Mouse (Mus musculus): ENCODE data around the gene Vmn1r37. TPM values are rescaled to one million over a fixed set of nuclear protein-coding genes. Genes with fewer than 3 reads are reported as not detected.
"Not testable (repeated sequence)": the region's sequence is repeated elsewhere in the genome, so short reads cannot be mapped to it uniquely, and the experiment has no call there.

The Vmn1r37 gene
- not detected in 2 replicates for polyA plus RNA-seq (2015; fragmentation: Nextera tagmentation; extraction: Ambion mirVana)

DNA sequence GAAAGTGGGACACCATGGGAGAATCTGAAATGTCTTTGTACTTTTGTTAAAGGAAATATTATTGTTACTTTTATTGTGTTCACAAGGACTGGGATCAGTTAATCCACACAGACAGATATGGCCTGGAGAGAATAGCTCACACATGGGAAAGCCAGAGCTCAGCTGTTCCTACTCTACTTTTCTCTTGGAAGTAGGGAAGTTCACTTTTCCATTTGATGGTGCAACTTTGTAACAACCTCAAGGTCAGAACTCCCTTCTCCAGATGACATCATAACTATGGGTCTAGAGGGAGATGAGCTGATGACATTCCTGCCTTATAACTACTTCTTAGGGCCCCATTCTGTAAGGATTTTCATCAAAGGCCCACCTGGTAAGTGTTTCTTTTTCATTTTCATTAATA, at the start of gene Vmn1r37:
Vmn1r37 (plus strand) TSS at position 301 of the 400 bp plus-strand sequence.
- ATAC-seq; H3K27me3 ChIP-seq (replicated peaks): not testable (repeated sequence)

GRCm38 (mm10) chr6:66685806-66686205, 43.4 kb upstream of the Vmn1r37 start, which contains the start of gene Vmn1r35:
Gene Vmn1r35, minus strand, starts transcription at chr6:66685906.
- H3K9me3 ChIP-seq: no peaks in the 10 kb centered on the region
- 74% methylated on average over 3 of the region's 3 CpGs for WGBS
- H3K4me3 ChIP-seq (replicated peaks): no peak within 1 kb of the TSS
- no peaks in the 10 kb centered on the region for H3K27me3 ChIP-seq (replicated peaks)
- H3K4me2 ChIP-seq (replicated peaks): no peak within 1 kb of the TSS
- ATAC-seq: no peak
- H3K36me3 ChIP-seq: no peaks in the 10 kb centered on the region
- no peak within 1 kb of the TSS for H3K27ac ChIP-seq
- no peak within 1 kb of the TSS for H3K9ac ChIP-seq
- H3K4me1 ChIP-seq (replicated peaks): no peaks in the 10 kb centered on the region

More for the DNA sequence above, at the start of gene Vmn1r37:
- not testable (repeated sequence) for H3K27ac ChIP-seq; H3K4me1 ChIP-seq (replicated peaks); H3K9ac ChIP-seq; H3K4me3 ChIP-seq (replicated peaks); H3K9me3 ChIP-seq; H3K4me2 ChIP-seq (replicated peaks); H3K36me3 ChIP-seq

- ATAC-seq: no peak
- no peak overlapping the region for H3K4me3 ChIP-seq (replicated peaks)
- no peak overlapping the region for H3K4me2 ChIP-seq (replicated peaks)
- H3K9me3 ChIP-seq: no peaks in the 10 kb centered on the region
- H3K9ac ChIP-seq: no peak overlapping the region
- H3K27me3 ChIP-seq (replicated peaks): no peaks in the 10 kb centered on the region
- H3K36me3 ChIP-seq: no peaks in the 10 kb centered on the region
- no peak overlapping the region for H3K27ac ChIP-seq
- no peaks in the 10 kb centered on the region for H3K4me1 ChIP-seq (replicated peaks)
Observed at GRCm38 (mm10) chr6:66708901-66709300, 20.3 kb upstream of the Vmn1r37 start.

GRCm38 (mm10) chr6:66713854-66714253, 15.3 kb upstream of the Vmn1r37 start:
- 73% methylated on average over 3 of the region's 3 CpGs for WGBS
- no peaks in the 10 kb centered on the region for H3K9me3 ChIP-seq
- no peak overlapping the region for H3K9ac ChIP-seq
- no peak overlapping the region for H3K4me2 ChIP-seq (replicated peaks)
- H3K4me1 ChIP-seq (replicated peaks): no peaks in the 10 kb centered on the region
- ATAC-seq: no peak
- no peaks in the 10 kb centered on the region for H3K27me3 ChIP-seq (replicated peaks)
- no peak overlapping the region for H3K4me3 ChIP-seq (replicated peaks)
- H3K36me3 ChIP-seq: no peaks in the 10 kb centered on the region
- H3K27ac ChIP-seq: no peak overlapping the region

- not testable (repeated sequence) for H3K27ac ChIP-seq; H3K4me2 ChIP-seq (replicated peaks); H3K4me1 ChIP-seq (replicated peaks); H3K9ac ChIP-seq; H3K36me3 ChIP-seq; H3K27me3 ChIP-seq (replicated peaks); ATAC-seq; H3K9me3 ChIP-seq; H3K4me3 ChIP-seq (replicated peaks)
- WGBS: 64% methylated on average over 2 of the region's 2 CpGs
Observed at GRCm38 (mm10) chr6:66719068-66719467, 10.1 kb upstream of the Vmn1r37 start, which contains the start of gene Vmn1r36. Gene Vmn1r36, minus strand, starts transcription at chr6:66719168.

- not testable (repeated sequence) for H3K4me3 ChIP-seq (replicated peaks); H3K36me3 ChIP-seq; H3K4me1 ChIP-seq (replicated peaks); H3K9ac ChIP-seq; H3K9me3 ChIP-seq; ATAC-seq; H3K4me2 ChIP-seq (replicated peaks); H3K27me3 ChIP-seq (replicated peaks); H3K27ac ChIP-seq
Observed at GRCm38 (mm10) chr6:66782527-66782926, 53.3 kb downstream of the Vmn1r37 start, which contains the start of gene Vmn1r38. Gene Vmn1r38, minus strand, starts transcription at chr6:66782627.

Other genes starting within 250 kb of the Vmn1r37 start
- 87.1 and 102 TPM in 2 replicates for gene Mad2l1, start 194.0 kb upstream of the Vmn1r37 start, polyA plus RNA-seq (2015; fragmentation: Nextera tagmentation; extraction: Ambion mirVana)
- 0.05 TPM in 1 of 2 replicates, not detected in the other for gene Vmn1r32, start 169.3 kb upstream of the Vmn1r37 start, polyA plus RNA-seq (2015; fragmentation: Nextera tagmentation; extraction: Ambion mirVana)
- gene Vmn1r33, start 111.1 kb upstream of the Vmn1r37 start, polyA plus RNA-seq (2015; fragmentation: Nextera tagmentation; extraction: Ambion mirVana): not detected in 2 replicates
- not detected in 2 replicates for gene Vmn1r34, start 85.5 kb upstream of the Vmn1r37 start, polyA plus RNA-seq (2015; fragmentation: Nextera tagmentation; extraction: Ambion mirVana)
- gene Vmn1r35, start 43.5 kb upstream of the Vmn1r37 start, polyA plus RNA-seq (2015; fragmentation: Nextera tagmentation; extraction: Ambion mirVana): not detected in 2 replicates
- gene Vmn1r36, start 10.2 kb upstream of the Vmn1r37 start, polyA plus RNA-seq (2015; fragmentation: Nextera tagmentation; extraction: Ambion mirVana): not detected in 2 replicates
- not detected in 2 replicates for gene Vmn1r38, start 53.2 kb downstream of the Vmn1r37 start, polyA plus RNA-seq (2015; fragmentation: Nextera tagmentation; extraction: Ambion mirVana)
- not detected in 2 replicates for gene Vmn1r39, start 81.2 kb downstream of the Vmn1r37 start, polyA plus RNA-seq (2015; fragmentation: Nextera tagmentation; extraction: Ambion mirVana)
- 144 and 147 TPM in 2 replicates for gene Gng12, start 167.0 kb downstream of the Vmn1r37 start, polyA plus RNA-seq (2015; fragmentation: Nextera tagmentation; extraction: Ambion mirVana)